In genomic region chr11:115483726-115484125, GRCm38 (mm10) we compare ENCODE assay signal across 9 mouse cellular contexts. TPM values are rescaled to one million over a fixed set of nuclear protein-coding genes. Genes with fewer than 3 reads are reported as not detected.
A peak's percentile ranks its signal among the peaks of the same experiment; 100 is the strongest.
DNase-seq lines count a peak whose midpoint lies in the region; ATAC-seq lines count a peak whose summit lies in the region.
"Had no signal": no experiment of that assay in that cellular context is flagged by ENCODE, and none has a peak within 500 bp of the region (broad histone marks: within the 10 kb centered on the region; RNA-seq: fewer than 3 reads in every experiment).

No protein-coding gene starts in this region.

- DNase-seq in liver, result peak; percentile 83
- DNase-seq in adrenal gland, postnatal 4 days (ENCODE audit: low spot score in 2 of 2), result peak; percentile 66 to 74
- peak; percentile 61 for DNase-seq in embryonic facial prominence, embryonic 14.5 days (ENCODE audit: low spot score)
- peak; percentile 50 for DNase-seq in hindlimb bud, embryonic 11.5 days (ENCODE audit: extremely low spot score, low read depth, low spot score)
- DNase-seq in thymus, postnatal 14 days, result peak; percentile 83

- no peaks in the 10 kb centered on the region for H3K27me3 ChIP-seq in liver, embryonic 12.5 days (replicated peaks)
- H3K27me3 ChIP-seq in embryonic facial prominence, embryonic 14.5 days (replicated peaks; ENCODE audit: control insufficient read depth, insufficient read depth, low read length), result no peaks in the 10 kb centered on the region
- no peaks in the 10 kb centered on the region for H3K27me3 ChIP-seq in limb, embryonic 12.5 days

- H3K27ac ChIP-seq in liver, embryonic 12.5 days, result no peak overlapping the region
- H3K27ac ChIP-seq in embryonic facial prominence, embryonic 14.5 days (replicated peaks; ENCODE audit: low read depth, low read length), result no peak overlapping the region
- no peak overlapping the region for H3K27ac ChIP-seq in limb, embryonic 12.5 days

- H3K9me3 ChIP-seq in liver, embryonic 12.5 days (replicated peaks), result no peaks in the 10 kb centered on the region
- no peaks in the 10 kb centered on the region for H3K9me3 ChIP-seq in embryonic facial prominence, embryonic 14.5 days (ENCODE audit: control insufficient read depth, low read length)
- no peaks in the 10 kb centered on the region for H3K9me3 ChIP-seq in limb, embryonic 12.5 days

- H3K4me2 ChIP-seq in liver, embryonic 12.5 days, result no peak overlapping the region
- no peak overlapping the region for H3K4me2 ChIP-seq in embryonic facial prominence, embryonic 14.5 days (ENCODE audit: low read depth, low read length)
- H3K4me2 ChIP-seq in limb, embryonic 12.5 days, result no peak overlapping the region

- no peak overlapping the region for H3K4me3 ChIP-seq in liver, embryonic 12.5 days
- H3K4me3 ChIP-seq in embryonic facial prominence, embryonic 14.5 days (ENCODE audit: low read depth, low read length), result no peak overlapping the region
- H3K4me3 ChIP-seq in limb, embryonic 12.5 days (replicated peaks), result 0 out of 2 replicates have a peak overlapping the region, but pooled peaks have one; percentile 1

- 20% methylated on average over 6 of the region's 6 CpGs for WGBS in liver, embryonic 12.5 days (ENCODE audit: insufficient replicate concordance)
- 19% methylated on average over 6 of the region's 6 CpGs for WGBS in embryonic facial prominence, embryonic 14.5 days
- 17% methylated on average over 6 of the region's 6 CpGs for WGBS in limb, embryonic 12.5 days

- ATAC-seq in liver, embryonic 12.5 days, result no peak
- ATAC-seq in embryonic facial prominence, embryonic 14.5 days (ENCODE audit: low read depth), result no peak
- ATAC-seq in limb, embryonic 12.5 days (ENCODE audit: insufficient number of reproducible peaks, insufficient read depth, low FRiP score, low TSS enrichment, low read depth), result no peak
- peak; percentile 75 for ATAC-seq in neutrophil, adult 5-6 weeks (ENCODE audit: extremely low read depth, insufficient number of reproducible peaks, low FRiP score, poor library complexity, severe bottlenecking)

- no peaks in the 10 kb centered on the region for H3K4me1 ChIP-seq in liver, embryonic 12.5 days
- no peaks in the 10 kb centered on the region for H3K4me1 ChIP-seq in embryonic facial prominence, embryonic 14.5 days (ENCODE audit: control insufficient read depth, insufficient read depth, low read length)
- H3K4me1 ChIP-seq in limb, embryonic 12.5 days (replicated peaks), result no peaks in the 10 kb centered on the region

- no peak overlapping the region for H3K9ac ChIP-seq in liver, embryonic 12.5 days
- no peak overlapping the region for H3K9ac ChIP-seq in embryonic facial prominence, embryonic 14.5 days (ENCODE audit: low read depth, low read length)
- no peak overlapping the region for H3K9ac ChIP-seq in limb, embryonic 12.5 days (replicated peaks)

- H3K36me3 ChIP-seq in liver, embryonic 12.5 days, result peaks cover 10% of the 10 kb centered on the region
- H3K36me3 ChIP-seq in embryonic facial prominence, embryonic 14.5 days (ENCODE audit: control insufficient read depth, insufficient read depth, low read length), result peaks cover 15% of the 10 kb centered on the region; the same call in 1 of the 2 replicates
- peaks cover 8% of the 10 kb centered on the region for H3K36me3 ChIP-seq in limb, embryonic 12.5 days

RNA-seq across cellular contexts. Expression of gene Nt5c, which starts 7.9 kb away (rescaled TPM):
- polyA plus RNA-seq in liver, embryonic 12.5 days (2016; fragmentation: Nextera tagmentation; extraction: Ambion mirVana), result 68.4 and 69.0 TPM in 2 replicates
- total RNA-seq in adrenal gland, postnatal 4 days (2021), result 100 to 1,000 TPM in 1 of 2 experiments, 10 to 100 TPM in 1; 91.6 to 113 TPM
- 70.9 and 74.8 TPM in 2 replicates for polyA plus RNA-seq in embryonic facial prominence, embryonic 14.5 days (2014; fragmentation: Nextera tagmentation; extraction: Ambion mirVana)
- 66.2 and 78.2 TPM in 2 replicates for polyA plus RNA-seq in limb, embryonic 12.5 days (2016; fragmentation: Nextera tagmentation; extraction: Ambion mirVana)
- 98.5 and 107 TPM in 2 replicates for total RNA-seq in neutrophil, adult 5-6 weeks (2017)

RNA-seq across cellular contexts. Expression of gene Armc7, which starts 8.3 kb away (rescaled TPM):
- 4.0 and 4.2 TPM in 2 replicates for polyA plus RNA-seq in liver, embryonic 12.5 days (2016; fragmentation: Nextera tagmentation; extraction: Ambion mirVana)
- total RNA-seq in adrenal gland, postnatal 4 days (2021), result 1 to 10 TPM; 7.6 to 8.5 TPM
- polyA plus RNA-seq in embryonic facial prominence, embryonic 14.5 days (2014; fragmentation: Nextera tagmentation; extraction: Ambion mirVana), result 7.6 TPM in 2 replicates
- polyA plus RNA-seq in limb, embryonic 12.5 days (2016; fragmentation: Nextera tagmentation; extraction: Ambion mirVana), result 7.5 and 9.6 TPM in 2 replicates
- 46.5 and 52.8 TPM in 2 replicates for total RNA-seq in neutrophil, adult 5-6 weeks (2017)

RNA-seq across cellular contexts. Expression of gene Slc16a5, which starts 21.5 kb away (rescaled TPM):
- 0.08 and 0.10 TPM in 2 replicates for polyA plus RNA-seq in liver, embryonic 12.5 days (2016; fragmentation: Nextera tagmentation; extraction: Ambion mirVana)
- 1 to 10 TPM in 1 of 2 experiments, under 1 TPM in 1; 0.51 to 3.6 TPM for total RNA-seq in adrenal gland, postnatal 4 days (2021)
- polyA plus RNA-seq in embryonic facial prominence, embryonic 14.5 days (2014; fragmentation: Nextera tagmentation; extraction: Ambion mirVana), result 0.15 and 0.18 TPM in 2 replicates
- polyA plus RNA-seq in limb, embryonic 12.5 days (2016; fragmentation: Nextera tagmentation; extraction: Ambion mirVana), result 0.15 TPM in 1 of 2 replicates, not detected in the other
- 0.35 and 1.6 TPM in 2 replicates for total RNA-seq in neutrophil, adult 5-6 weeks (2017)

RNA-seq across cellular contexts. Expression of gene Jpt1, which starts 30.5 kb away (rescaled TPM):
- 307 and 318 TPM in 2 replicates for polyA plus RNA-seq in liver, embryonic 12.5 days (2016; fragmentation: Nextera tagmentation; extraction: Ambion mirVana)
- total RNA-seq in adrenal gland, postnatal 4 days (2021), result 100 to 1,000 TPM; 149 to 164 TPM
- 576 and 619 TPM in 2 replicates for polyA plus RNA-seq in embryonic facial prominence, embryonic 14.5 days (2014; fragmentation: Nextera tagmentation; extraction: Ambion mirVana)
- polyA plus RNA-seq in limb, embryonic 12.5 days (2016; fragmentation: Nextera tagmentation; extraction: Ambion mirVana), result 512 and 557 TPM in 2 replicates
- total RNA-seq in neutrophil, adult 5-6 weeks (2017), result 123 and 147 TPM in 2 replicates

RNA-seq across cellular contexts. Expression of gene Trim80, which starts 43.4 kb away (rescaled TPM):
- polyA plus RNA-seq in liver, embryonic 12.5 days (2016; fragmentation: Nextera tagmentation; extraction: Ambion mirVana), result 0.18 and 0.22 TPM in 2 replicates
- not detected for total RNA-seq in adrenal gland, postnatal 4 days (2021)
- 0.11 TPM in 1 of 2 replicates, not detected in the other for polyA plus RNA-seq in embryonic facial prominence, embryonic 14.5 days (2014; fragmentation: Nextera tagmentation; extraction: Ambion mirVana)
- 0.10 TPM in 1 of 2 replicates, not detected in the other for polyA plus RNA-seq in limb, embryonic 12.5 days (2016; fragmentation: Nextera tagmentation; extraction: Ambion mirVana)
- total RNA-seq in neutrophil, adult 5-6 weeks (2017), result not detected in 2 replicates
- polyA plus RNA-seq: stomach, embryonic 14.5 days had no signal
